Mouse (Mus musculus) C2C12 (cell line): ENCODE measurements around the gene Ankrd33. TPM values are rescaled to one million over a fixed set of nuclear protein-coding genes. Genes with fewer than 3 reads are reported as not detected.

Experiments
- H3K27me3 ChIP-seq: one replicate; pipeline ENCODE4 v1.6.1; 2011; ENCODE audit not compliant: control insufficient read depth, insufficient read depth, insufficient read length
- H3K36me3 ChIP-seq: one replicate; pipeline ENCODE4 v1.6.1; 2011; ENCODE audit not compliant: control insufficient read depth, insufficient read depth
- H3K4me3 ChIP-seq: one replicate; pipeline ENCODE4 v1.5.1; 2011; ENCODE audit warnings: mild to moderate bottlenecking, control low read depth; ENCODE audit not compliant: poor library complexity, insufficient read depth, severe bottlenecking
- H3K79me2 ChIP-seq: one replicate; pipeline ENCODE4 v1.6.1; 2011; ENCODE audit not compliant: control insufficient read depth, insufficient read depth
- H3K79me3 ChIP-seq: one replicate; pipeline ENCODE4 v1.6.1; 2011; ENCODE audit warnings: low read depth, control low read depth
- H3ac ChIP-seq: one replicate; pipeline ENCODE3; 2011; ENCODE audit warnings: low read depth; ENCODE audit not compliant: control insufficient read depth, insufficient read length
- CEBPB ChIP-seq: IDR thresholded peaks from one replicate; pipeline ENCODE4 v1.6.1; 2011; ENCODE audit warnings: low read depth, mild to moderate bottlenecking, control low read depth, moderate library complexity
- CTCF ChIP-seq: IDR thresholded peaks from one replicate; pipeline ENCODE4 v1.5.1; 2011; ENCODE audit not compliant: control insufficient read depth, insufficient read depth, insufficient read length
- FOSL1 ChIP-seq: IDR thresholded peaks from one replicate; pipeline ENCODE4 v1.8.0; 2011; ENCODE audit warnings: mild to moderate bottlenecking, low read length; ENCODE audit not compliant: poor library complexity, insufficient read depth, severe bottlenecking
- MAX ChIP-seq: IDR thresholded peaks from one replicate; pipeline ENCODE4 v1.6.1; 2011; ENCODE audit warnings: mild to moderate bottlenecking, control low read depth
- MYOD1 ChIP-seq: IDR thresholded peaks from one replicate; pipeline ENCODE4 v1.6.1; 2011; ENCODE audit warnings: low read depth; ENCODE audit not compliant: control insufficient read depth, insufficient read length
- MYOG ChIP-seq: IDR thresholded peaks from one replicate; pipeline ENCODE4 v1.6.1; 2011; ENCODE audit not compliant: control insufficient read depth, insufficient read length; ENCODE audit errors: extremely low read depth
- USF1 ChIP-seq: IDR thresholded peaks from one replicate; pipeline ENCODE4 v1.6.1; 2011; ENCODE audit warnings: low read depth, mild to moderate bottlenecking, control low read depth, moderate library complexity
- polyA plus RNA-seq: library from polyadenylated mRNA; unstranded; fragments of >200 nt; fragmentation: generic; extraction: Trizol; gene quantifications from one replicate; pipeline ENCODE4 v1.2.1, GENCODE M21; 2012; ENCODE audit warnings: missing spikeins

The Ankrd33 gene
- polyA plus RNA-seq, 1 experiment = not detected

- Histone ChIP-seq H3K36me3 (no peaks in the 10 kb centered on the region), H3K79me3 (no peaks in the 10 kb centered on the region), H3K79me2 (no peaks in the 10 kb centered on the region), H3K4me3 (no peak overlapping the region), H3K27me3 (peaks cover 56% of the 10 kb centered on the region), H3ac (no peak overlapping the region)
- TF ChIP-seq CTCF (no peak), MAX (no peak), MYOG (no peak), USF1 (no peak), FOSL1 (no peak), MYOD1 (no peak)
Measured at GRCm38 (mm10) chr15:101091551-101091950, 24.0 kb upstream of the Ankrd33 start.

- H3K27me3 ChIP-seq = peaks cover 59% of the 10 kb centered on the region
- no peaks in the 10 kb centered on the region for H3K79me2 ChIP-seq
- H3K36me3 ChIP-seq = no peaks in the 10 kb centered on the region
- no peaks in the 10 kb centered on the region for H3K79me3 ChIP-seq
- no peak overlapping the region for H3ac ChIP-seq
- no peak overlapping the region for H3K4me3 ChIP-seq
- no peak for TF ChIP-seq CEBPB
- no peak for TF ChIP-seq USF1
Measured at GRCm38 (mm10) chr15:101092121-101092828, 23.3 kb upstream of the Ankrd33 start.

DNA sequence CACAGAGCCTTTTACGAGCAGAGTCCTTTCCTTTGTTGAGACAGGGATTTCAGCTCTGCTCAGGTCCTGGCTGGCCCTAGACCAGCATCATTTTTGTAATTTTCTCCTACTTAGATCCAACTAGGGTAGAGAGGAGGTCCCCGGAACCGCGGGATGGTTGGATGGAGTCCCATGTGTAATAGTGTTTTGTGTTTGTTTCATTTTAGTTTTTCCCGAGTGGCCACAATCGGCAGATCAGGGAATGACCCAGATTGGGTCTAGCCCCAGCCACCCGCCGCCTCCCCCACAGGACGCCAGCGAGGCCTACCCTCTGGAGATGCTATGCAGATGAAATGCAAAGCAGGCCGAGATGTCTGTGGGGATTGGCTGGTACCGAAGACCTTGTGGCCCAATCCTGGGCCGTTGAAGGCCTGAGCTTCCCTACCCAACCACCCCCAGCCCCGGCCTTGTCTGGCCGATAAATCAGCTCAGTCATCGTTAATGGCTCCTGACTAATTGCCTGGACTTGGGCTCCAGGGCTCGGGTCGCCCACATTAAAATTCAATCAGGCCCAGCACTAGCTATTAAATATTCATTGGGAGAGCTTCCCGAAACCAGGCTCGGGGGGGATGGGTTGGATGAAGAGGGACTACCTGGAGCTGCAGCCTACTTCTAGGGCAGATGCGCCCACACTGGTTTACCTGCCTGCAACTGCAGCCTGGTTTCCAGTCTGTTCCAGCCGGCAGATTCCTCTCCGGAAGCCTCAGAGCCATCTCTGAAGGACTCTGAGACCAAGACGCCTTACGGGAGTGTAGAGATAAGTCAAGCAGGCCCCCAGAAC is 22.5 kb upstream of the Ankrd33 start:
- no peaks in the 10 kb centered on the region for H3K79me2 ChIP-seq
- H3ac ChIP-seq = no peak overlapping the region
- TF ChIP-seq USF1 = no peak
- TF ChIP-seq MAX = no peak
- TF ChIP-seq CTCF = no peak
- no peak for TF ChIP-seq CEBPB
- TF ChIP-seq MYOD1 = no peak
- TF ChIP-seq MYOG = no peak
- no peak for TF ChIP-seq FOSL1
- no peaks in the 10 kb centered on the region for H3K79me3 ChIP-seq
- no peaks in the 10 kb centered on the region for H3K36me3 ChIP-seq
- H3K27me3 ChIP-seq = peaks cover 64% of the 10 kb centered on the region
- H3K4me3 ChIP-seq = no peak overlapping the region

GRCm38 (mm10) chr15:101093988-101094387 is 21.6 kb upstream of the Ankrd33 start:
- Histone ChIP-seq H3K27me3 (peaks cover 73% of the 10 kb centered on the region), H3K36me3 (no peaks in the 10 kb centered on the region), H3K79me2 (no peaks in the 10 kb centered on the region), H3K79me3 (no peaks in the 10 kb centered on the region), H3K4me3 (no peak overlapping the region), H3ac (no peak overlapping the region)
- TF ChIP-seq FOSL1 (no peak), MYOD1 (no peak), CTCF (no peak), MAX (no peak), USF1 (no peak), MYOG (no peak), CEBPB (no peak)

- Histone ChIP-seq H3K4me3 (no peak overlapping the region), H3K79me3 (no peaks in the 10 kb centered on the region), H3K36me3 (no peaks in the 10 kb centered on the region), H3K79me2 (no peaks in the 10 kb centered on the region), H3ac (no peak overlapping the region), H3K27me3 (peaks cover 80% of the 10 kb centered on the region)
- TF ChIP-seq CEBPB = no peak
- TF ChIP-seq MYOG = no peak
- no peak for TF ChIP-seq USF1
- TF ChIP-seq FOSL1 = no peak
- TF ChIP-seq MYOD1 = no peak
- no peak for TF ChIP-seq MAX
- no peak for TF ChIP-seq CTCF
Measured at GRCm38 (mm10) chr15:101094979-101095378, 20.6 kb upstream of the Ankrd33 start.
